Mouse (Mus musculus) CD4-positive helper T cell, adult 2 months (primary cell): Measurements from ENCODE around the gene Gadl1.

Experiments used
- DNase-seq: peaks from one replicate; pipeline ENCODE4 v3.0.0-alpha.2; 2012; ENCODE audit warnings: low read depth, missing footprints, low spot score

Gene Gadl1

GRCm38 (mm10) chr9:115936350-115936749, 27.1 kb downstream of the Gadl1 start:
- no peak for DNase-seq

GRCm38 (mm10) chr9:115937915-115938314, 28.7 kb downstream of the Gadl1 start:
- no peak for DNase-seq

GRCm38 (mm10) chr9:115939420-115939819, 30.2 kb downstream of the Gadl1 start:
- DNase-seq = no peak

GRCm38 (mm10) chr9:115941171-115941570, 31.9 kb downstream of the Gadl1 start:
- no peak for DNase-seq

- no peak for DNase-seq
These were observed 33.2 kb downstream of the Gadl1 start for GRCm38 (mm10) chr9:115942486-115942885.

- no peak for DNase-seq
These were observed 33.7 kb downstream of the Gadl1 start for GRCm38 (mm10) chr9:115942989-115943388.

GRCm38 (mm10) chr9:115943577-115944320, 34.5 kb downstream of the Gadl1 start:
- no peak for DNase-seq

GRCm38 (mm10) chr9:115965056-115965455, 55.8 kb downstream of the Gadl1 start:
- DNase-seq = no peak

- DNase-seq = no peak
These were observed 56.9 kb downstream of the Gadl1 start for GRCm38 (mm10) chr9:115966116-115966515.

GRCm38 (mm10) chr9:115966746-115967145, 57.5 kb downstream of the Gadl1 start:
- no peak for DNase-seq

GRCm38 (mm10) chr9:115967638-115968037, 58.4 kb downstream of the Gadl1 start:
- no peak for DNase-seq

- no peak for DNase-seq
These were observed 67.6 kb downstream of the Gadl1 start for GRCm38 (mm10) chr9:115976901-115977300.

- no peak for DNase-seq
These were observed 68.5 kb downstream of the Gadl1 start for GRCm38 (mm10) chr9:115977598-115978240.

- no peak for DNase-seq
These were observed 69.2 kb downstream of the Gadl1 start for GRCm38 (mm10) chr9:115978478-115978877.

- DNase-seq = no peak
These were observed 81.4 kb downstream of the Gadl1 start for GRCm38 (mm10) chr9:115990661-115991060.

- no peak for DNase-seq
These were observed 85.5 kb downstream of the Gadl1 start for GRCm38 (mm10) chr9:115994772-115995171.

- DNase-seq = no peak
These were observed 86.8 kb downstream of the Gadl1 start for GRCm38 (mm10) chr9:115995856-115996560.

- DNase-seq = no peak
These were observed 89.1 kb downstream of the Gadl1 start for GRCm38 (mm10) chr9:115998383-115998782.

GRCm38 (mm10) chr9:115999361-115999990, 90.2 kb downstream of the Gadl1 start:
- DNase-seq = peak; percentile 49

GRCm38 (mm10) chr9:116013911-116014310, 104.7 kb downstream of the Gadl1 start:
- no peak for DNase-seq

GRCm38 (mm10) chr9:116016221-116016620, 107.0 kb downstream of the Gadl1 start:
- DNase-seq = no peak

- no peak for DNase-seq
These were observed 107.8 kb downstream of the Gadl1 start for GRCm38 (mm10) chr9:116017091-116017490.
